Mouse (Mus musculus): ENCODE data around the gene Snn. TPM values are rescaled to one million over a fixed set of nuclear protein-coding genes. Genes with fewer than 3 reads are reported as not detected.

Gene Snn
- total and polyA plus RNA-seq, 3 experiments: 34.0 to 93.8 (median 53.1) TPM

- no peak overlapping the region for H3K4me3 ChIP-seq (replicated peaks in 1 of 3; ENCODE audit: low read depth in 2 of 3, low read length in 2 of 3, poor library complexity in 1 of 3)
- in situ Hi-C loops (cut with MboI; ENCODE audit: low pct_ligation_motif_present, low pct_unique_long_range_greater_than_20kb, low sequenced_read_pairs): no loop called here
- no peak for TF ChIP-seq ZMIZ1 (IDR thresholded peaks at IDR 0.05; ENCODE audit: low read depth, low read length)
- peak; percentile 32 to 48; a peak in 3 of 4 replicates for TF ChIP-seq CTCF (conservative IDR thresholded peaks at IDR 0.05 in 1 of 2, IDR thresholded peaks at IDR 0.05 in 1 of 2; ENCODE audit: low read depth in 2 of 2, low read length in 2 of 2)
- peak; percentile 14 for TF ChIP-seq RAD21 (IDR thresholded peaks at IDR 0.05; ENCODE audit: low read depth, low read length)
- H3K79me2 ChIP-seq (replicated peaks; ENCODE audit: control insufficient read depth, extremely low read depth, insufficient read depth, poor library complexity, severe bottlenecking): 0 out of 2 replicates have a peak, but pooled peaks cover 2% of the 10 kb centered on the region
- no peaks in the 10 kb centered on the region for H3K27me3 ChIP-seq (replicated peaks)
- H3K27ac ChIP-seq (ENCODE audit: insufficient read depth, low read depth): no peak overlapping the region
- H3K9me3 ChIP-seq (replicated peaks; ENCODE audit: low read length): no peaks in the 10 kb centered on the region
- H3K9ac ChIP-seq (ENCODE audit: insufficient read depth, low read depth): no peak overlapping the region
- no peak for DNase-seq (ENCODE audit: extremely low read depth)
- H3K4me2 ChIP-seq (ENCODE audit: insufficient read depth, low read depth, poor library complexity, severe bottlenecking): no peak overlapping the region
- dilution Hi-C loops (cut with MboI; ENCODE audit: extremely low pct_ligation_motif_present, extremely low pct_unique_long_range_greater_than_20kb, low sequenced_read_pairs): no loop called here
- H3K4me1 ChIP-seq (ENCODE audit: control insufficient read depth in 1 of 2, insufficient read depth in 2 of 2): peaks cover 15 to 76% of the 10 kb centered on the region in 2 experiments
- H3K36me3 ChIP-seq (replicated peaks in 1 of 2; ENCODE audit: control insufficient read depth in 1 of 2, insufficient read depth in 1 of 2, low read length in 1 of 2): peaks cover 75 to 98% of the 10 kb centered on the region in 2 experiments
These were observed 26.3 kb downstream of the Snn start for GRCm38 (mm10) chr16:11086856-11087588.

GRCm38 (mm10) chr16:11090836-11091570, 30.3 kb downstream of the Snn start:
- Histone ChIP-seq H3K36me3 (replicated peaks in 1 of 2; ENCODE audit: control insufficient read depth in 1 of 2, insufficient read depth in 1 of 2, low read length in 1 of 2) (peaks cover 63 to 93% of the 10 kb centered on the region in 2 experiments), H3K79me2 (replicated peaks; ENCODE audit: control insufficient read depth, extremely low read depth, insufficient read depth, poor library complexity, severe bottlenecking) (no peaks in the 10 kb centered on the region), H3K27ac (ENCODE audit: insufficient read depth, low read depth) (peak overlapping the region; percentile 71), H3K27me3 (replicated peaks) (no peaks in the 10 kb centered on the region), H3K9me3 (replicated peaks; ENCODE audit: low read length) (no peaks in the 10 kb centered on the region), H3K4me2 (ENCODE audit: insufficient read depth, low read depth, poor library complexity, severe bottlenecking) (peak overlapping the region; percentile 17; the same call in 1 of the 2 replicates), H3K9ac (ENCODE audit: insufficient read depth, low read depth) (no peak overlapping the region), H3K4me3 (replicated peaks in 1 of 3; ENCODE audit: low read depth in 2 of 3, low read length in 2 of 3, poor library complexity in 1 of 3) (no peak overlapping the region), H3K4me1 (ENCODE audit: control insufficient read depth in 1 of 2, insufficient read depth in 2 of 2) (peaks cover 18 to 96% of the 10 kb centered on the region in 2 experiments)
- TF ChIP-seq ELF1 (IDR thresholded peaks at IDR 0.05; ENCODE audit: low read depth, low read length) (0 out of 2 replicates have a peak, but pooled peaks have one; percentile 14), MAX (IDR thresholded peaks at IDR 0.05; ENCODE audit: low read length) (peak; percentile 5), JUN (IDR thresholded peaks at IDR 0.05; ENCODE audit: insufficient read depth, low read depth, low read length) (no peak), EP300 (IDR thresholded peaks at IDR 0.05; ENCODE audit: low read length) (peak; percentile 11; the same call in 1 of the 2 replicates), MEF2A (IDR thresholded peaks at IDR 0.05; ENCODE audit: borderline replicate concordance, low read depth, low read length) (0 out of 2 replicates have a peak, but pooled peaks have one; percentile 17)
- dilution Hi-C loops (cut with MboI; ENCODE audit: extremely low pct_ligation_motif_present, extremely low pct_unique_long_range_greater_than_20kb, low sequenced_read_pairs) (no loop called here), in situ Hi-C loops (cut with MboI; ENCODE audit: low pct_ligation_motif_present, low pct_unique_long_range_greater_than_20kb, low sequenced_read_pairs) (loop anchor here (10.0 kb wide), 1 partner anchor 46 kb away; no protein-coding TSS in a partner anchor)
- peak; percentile 59 for DNase-seq (ENCODE audit: extremely low read depth)

- Histone ChIP-seq H3K4me1 (ENCODE audit: control insufficient read depth in 1 of 2, insufficient read depth in 2 of 2) (peaks cover 18 to 94% of the 10 kb centered on the region in 2 experiments), H3K36me3 (replicated peaks in 1 of 2; ENCODE audit: control insufficient read depth in 1 of 2, insufficient read depth in 1 of 2, low read length in 1 of 2) (peaks cover 64 to 92% of the 10 kb centered on the region in 2 experiments), H3K4me2 (ENCODE audit: insufficient read depth, low read depth, poor library complexity, severe bottlenecking) (no peak overlapping the region), H3K27ac (ENCODE audit: insufficient read depth, low read depth) (peak overlapping the region; percentile 71), H3K9me3 (replicated peaks; ENCODE audit: low read length) (no peaks in the 10 kb centered on the region), H3K79me2 (replicated peaks; ENCODE audit: control insufficient read depth, extremely low read depth, insufficient read depth, poor library complexity, severe bottlenecking) (peaks cover 4% of the 10 kb centered on the region), H3K4me3 (replicated peaks in 1 of 3; ENCODE audit: low read depth in 2 of 3, low read length in 2 of 3, poor library complexity in 1 of 3) (no peak overlapping the region), H3K9ac (ENCODE audit: insufficient read depth, low read depth) (no peak overlapping the region), H3K27me3 (replicated peaks) (no peaks in the 10 kb centered on the region)
- dilution Hi-C loops (cut with MboI; ENCODE audit: extremely low pct_ligation_motif_present, extremely low pct_unique_long_range_greater_than_20kb, low sequenced_read_pairs) (no loop called here), in situ Hi-C loops (cut with MboI; ENCODE audit: low pct_ligation_motif_present, low pct_unique_long_range_greater_than_20kb, low sequenced_read_pairs) (loop anchor here (10.0 kb wide), 1 partner anchor 47 kb away; no protein-coding TSS in a partner anchor)
- TF ChIP-seq CHD2 (IDR thresholded peaks at IDR 0.05; ENCODE audit: low read length) (no peak), POLR2AphosphoS2 (IDR thresholded peaks at IDR 0.05; ENCODE audit: low read depth, low read length) (no peak), EP300 (IDR thresholded peaks at IDR 0.05; ENCODE audit: low read length) (no peak), GABPA (IDR thresholded peaks at IDR 0.05; ENCODE audit: insufficient replicate concordance, low read depth, low read length) (no peak), USF1 (IDR thresholded peaks at IDR 0.05; ENCODE audit: low read depth, low read length) (no peak), BHLHE40 (IDR thresholded peaks at IDR 0.05; ENCODE audit: low read depth, low read length) (no peak), KAT2A (IDR thresholded peaks at IDR 0.05; ENCODE audit: insufficient replicate concordance, low read length) (no peak), ZMIZ1 (IDR thresholded peaks at IDR 0.05; ENCODE audit: low read depth, low read length) (no peak), HCFC1 (IDR thresholded peaks at IDR 0.05; ENCODE audit: low read depth, low read length) (no peak), MAX (IDR thresholded peaks at IDR 0.05; ENCODE audit: low read length) (no peak), SIN3A (IDR thresholded peaks at IDR 0.05; ENCODE audit: low read length) (no peak; the same call in 1 of the 2 replicates), NRF1 (IDR thresholded peaks at IDR 0.05; ENCODE audit: low read depth, low read length) (no peak), IRF4 (IDR thresholded peaks at IDR 0.05; ENCODE audit: low read depth, low read length) (no peak)
- DNase-seq (ENCODE audit: extremely low read depth): no peak
These were observed 31.3 kb downstream of the Snn start for GRCm38 (mm10) chr16:11092061-11092460.

Data from CH12.LX (cell line).